Mouse (Mus musculus) G1E-ER4 (cell line): ENCODE results near the gene Ccdc24. TPM values are rescaled to one million over a fixed set of nuclear protein-coding genes. Genes with fewer than 3 reads are reported as not detected.

Source experiments
- GATA1 ChIP-seq: IDR thresholded peaks from one replicate; pipeline ENCODE4 v1.8.0; 2012; ENCODE audit warnings: low read length, inconsistent platforms
- polyA plus RNA-seq: library from polyadenylated mRNA; stranded (reverse); fragments of >175 nt; gene quantifications from 2 replicates; pipeline ENCODE4 v1.2.3, GENCODE M21; 2012

Gene Ccdc24
- polyA plus RNA-seq, 1 experiment: not detected

- TF ChIP-seq GATA1: no peak
These were observed 6.3 kb upstream of the Ccdc24 start for GRCm38 (mm10) chr4:117878703-117879102.

DNA sequence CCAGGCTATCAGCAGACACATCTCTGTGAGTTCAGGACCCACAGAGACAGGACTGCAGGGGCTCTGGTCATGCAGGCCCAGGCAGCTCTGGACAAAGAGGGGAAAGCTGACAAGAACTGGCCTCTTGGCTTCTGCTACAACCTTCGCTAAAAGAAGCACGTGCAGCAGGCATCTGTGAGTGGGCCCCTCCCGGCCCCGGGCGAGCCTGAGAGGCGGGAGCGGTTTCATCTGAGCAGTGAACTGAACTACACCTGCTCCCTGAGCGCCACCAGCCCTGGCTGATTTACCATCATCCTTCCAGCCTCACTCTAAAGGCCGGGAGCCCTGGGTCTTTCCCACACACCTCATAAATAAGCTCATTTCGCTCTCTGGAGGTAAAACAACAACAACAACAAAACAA, 5.9 kb upstream of the Ccdc24 start:
- no peak for TF ChIP-seq GATA1

- no peak for TF ChIP-seq GATA1
These were observed 1.3 kb upstream of the Ccdc24 start for GRCm38 (mm10) chr4:117873615-117874014.

DNA sequence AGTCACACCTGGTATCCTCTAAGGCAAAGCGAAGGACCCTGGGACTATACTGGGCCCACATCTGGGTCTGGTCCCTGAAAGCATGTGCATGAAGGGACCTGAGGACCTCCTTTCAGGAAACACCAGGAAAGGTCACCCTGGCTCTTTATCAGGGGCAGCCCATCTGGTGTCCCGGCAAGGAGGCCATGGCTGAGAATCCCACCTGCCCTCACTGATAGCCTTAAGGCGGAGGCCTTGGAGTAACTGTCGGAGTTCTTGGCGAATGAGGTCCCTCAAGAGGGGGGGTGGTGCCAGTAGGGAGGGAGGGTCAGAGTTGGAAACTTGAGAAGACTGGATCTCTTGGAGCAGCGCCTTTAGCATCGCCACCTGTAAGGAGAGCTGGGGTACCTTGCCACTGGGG, 570 bp downstream of the Ccdc24 start:
- no peak for TF ChIP-seq GATA1

GRCm38 (mm10) chr4:117870437-117870836, 1.9 kb downstream of the Ccdc24 start:
- no peak for TF ChIP-seq GATA1

GRCm38 (mm10) chr4:117869317-117869716, 3.0 kb downstream of the Ccdc24 start:
- TF ChIP-seq GATA1: no peak

GRCm38 (mm10) chr4:117867823-117868222, 4.5 kb downstream of the Ccdc24 start:
- TF ChIP-seq GATA1: no peak

DNA sequence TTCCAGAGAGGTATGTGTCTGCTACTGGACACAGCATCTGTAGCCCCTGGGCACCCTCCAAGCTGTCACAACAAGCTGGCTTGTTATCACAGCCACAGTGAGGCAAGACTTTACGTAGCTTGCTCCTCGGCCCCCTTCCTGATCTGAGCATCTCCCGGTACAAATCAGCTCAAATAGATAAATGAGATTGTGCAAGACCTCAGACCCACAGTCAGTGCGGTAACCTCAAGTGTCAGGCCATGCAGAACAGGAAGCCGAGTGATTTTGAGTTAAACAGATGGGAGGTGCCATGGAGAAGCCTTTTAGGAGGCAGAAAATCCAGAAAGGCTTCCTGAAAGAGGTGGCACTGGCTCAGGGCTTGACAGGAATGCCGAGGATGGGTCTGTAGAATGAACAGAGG, 5.4 kb downstream of the Ccdc24 start:
- TF ChIP-seq GATA1: no peak

DNA sequence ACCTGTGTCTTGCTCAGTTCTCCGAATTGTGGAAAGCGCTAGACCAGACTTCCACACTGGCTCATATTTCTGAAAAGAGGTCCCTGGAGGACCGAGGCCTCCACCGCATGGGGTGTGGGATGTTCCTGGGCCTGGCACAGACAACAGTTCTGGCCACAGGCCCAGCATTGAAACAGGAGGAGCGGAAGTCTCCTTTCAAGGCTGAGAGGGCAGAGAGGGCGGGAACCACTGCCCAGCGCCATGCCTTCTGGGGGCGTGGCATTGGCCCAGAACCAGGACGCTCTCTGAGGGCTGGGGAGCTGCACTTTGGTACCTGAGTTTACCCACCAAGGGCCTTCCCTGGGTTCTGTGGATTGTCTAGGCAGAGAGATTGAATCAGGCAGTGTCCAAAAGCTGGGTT, 6.3 kb downstream of the Ccdc24 start:
- no peak for TF ChIP-seq GATA1

GRCm38 (mm10) chr4:117862823-117863222, 9.5 kb downstream of the Ccdc24 start:
- no peak for TF ChIP-seq GATA1

GRCm38 (mm10) chr4:117860570-117860969, 11.8 kb downstream of the Ccdc24 start:
- TF ChIP-seq GATA1: no peak

DNA sequence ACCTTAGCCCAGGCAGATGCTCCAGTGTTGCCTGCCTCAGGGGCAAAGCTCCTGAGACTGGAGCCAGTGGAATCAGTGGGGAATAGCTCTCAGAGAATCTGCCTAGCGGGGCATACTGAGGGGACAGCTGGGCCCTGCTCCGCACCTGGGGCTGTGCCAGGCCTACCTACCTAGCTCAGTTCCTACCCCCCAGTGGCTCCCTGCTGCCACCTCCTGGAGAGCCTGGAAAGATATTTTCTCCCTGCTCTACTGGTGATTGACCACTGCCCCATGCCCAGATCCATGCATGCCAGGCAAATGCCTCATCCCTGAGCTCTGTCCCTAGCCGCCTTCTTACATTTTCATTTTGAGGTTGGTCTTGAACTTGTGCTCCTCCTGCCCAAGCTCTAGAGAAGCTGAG, 13.6 kb downstream of the Ccdc24 start:
- no peak for TF ChIP-seq GATA1

GRCm38 (mm10) chr4:117855146-117855545, 17.2 kb downstream of the Ccdc24 start:
- no peak for TF ChIP-seq GATA1

- no peak for TF ChIP-seq GATA1
These were observed 20.0 kb downstream of the Ccdc24 start for GRCm38 (mm10) chr4:117852152-117852868.

GRCm38 (mm10) chr4:117850871-117851270, 21.5 kb downstream of the Ccdc24 start:
- TF ChIP-seq GATA1: no peak

DNA sequence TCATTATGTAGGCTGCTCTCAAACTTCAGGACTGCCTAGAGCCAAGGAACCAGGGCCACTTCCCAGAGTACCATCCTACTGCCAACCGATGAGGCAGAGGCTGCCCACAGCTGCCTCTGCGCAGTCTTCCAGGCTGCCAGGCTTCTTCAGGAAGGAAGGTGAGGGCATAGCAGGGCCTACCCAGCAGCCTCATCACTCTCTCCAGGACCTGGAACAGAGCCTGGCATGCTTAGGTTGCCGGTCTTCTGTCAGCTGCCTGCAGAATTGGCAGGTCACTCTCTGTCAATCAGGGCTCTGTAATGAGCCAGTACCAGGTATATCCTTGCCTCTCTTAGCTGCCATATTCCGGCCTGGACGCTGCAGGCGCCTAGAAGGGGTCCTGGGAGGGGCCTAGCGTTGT, 22.2 kb downstream of the Ccdc24 start:
- no peak for TF ChIP-seq GATA1

GRCm38 (mm10) chr4:117849506-117849905, 22.9 kb downstream of the Ccdc24 start:
- no peak for TF ChIP-seq GATA1

- TF ChIP-seq GATA1: no peak
These were observed 23.3 kb downstream of the Ccdc24 start for GRCm38 (mm10) chr4:117849063-117849462.

GRCm38 (mm10) chr4:117847011-117847410, 25.3 kb downstream of the Ccdc24 start:
- TF ChIP-seq GATA1: no peak
